Mouse (Mus musculus): ENCODE results near the gene Nipsnap3a.
A peak's percentile ranks its signal among the peaks of the same experiment; 100 is the strongest.

Gene Nipsnap3a

DNA sequence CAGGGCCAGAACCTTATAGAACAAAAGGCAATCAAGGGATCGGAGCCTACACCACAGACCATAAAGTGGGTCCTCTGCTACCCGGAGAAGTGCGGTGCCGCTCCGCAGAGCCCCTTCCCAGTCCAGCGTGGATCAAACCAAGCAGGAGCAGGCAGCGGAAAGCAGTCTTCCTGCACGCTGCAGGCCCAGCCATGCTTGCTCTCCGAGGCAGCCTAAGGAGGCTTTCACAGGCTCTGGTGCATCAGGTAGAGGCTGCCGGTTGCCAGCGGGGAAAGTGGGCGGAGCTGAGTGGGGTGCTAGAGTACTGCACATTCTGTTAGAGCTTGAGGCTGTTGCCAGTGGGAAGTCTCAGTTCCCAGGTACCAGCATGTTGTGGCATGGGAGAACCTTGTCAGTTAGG, at the start of gene Nipsnap3a:
TSS of gene Nipsnap3a (plus strand) at position 25 of the 400 bp plus-strand sequence.
- peak in 1 of 2 experiments; percentile 1 for DNase-seq

- DNase-seq = no peak
Observed at GRCm38 (mm10) chr4:52946665-52947064, 42.4 kb upstream of the Nipsnap3a start.

- no peak for DNase-seq
Observed at GRCm38 (mm10) chr4:52949005-52949404, 40.1 kb upstream of the Nipsnap3a start.

DNA sequence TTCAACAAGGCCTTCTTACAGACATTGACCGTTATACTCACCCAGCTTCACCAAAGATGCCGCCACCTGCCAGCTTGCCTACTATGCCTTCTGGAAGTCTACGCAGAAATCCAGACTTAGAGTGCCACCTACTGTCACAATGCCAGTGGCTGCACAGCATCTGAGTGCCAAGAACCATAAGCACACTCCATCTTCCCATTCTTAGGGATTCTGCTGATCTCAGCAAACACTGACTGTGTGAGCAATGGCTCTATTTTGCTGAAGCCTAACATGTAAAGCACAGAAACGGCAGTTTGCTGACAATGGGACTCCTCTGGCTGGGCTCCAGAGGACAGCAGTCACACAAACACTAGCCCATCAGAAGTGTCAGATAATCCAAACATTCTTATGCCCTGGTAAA, 30.4 kb upstream of the Nipsnap3a start:
- DNase-seq = no peak

DNA sequence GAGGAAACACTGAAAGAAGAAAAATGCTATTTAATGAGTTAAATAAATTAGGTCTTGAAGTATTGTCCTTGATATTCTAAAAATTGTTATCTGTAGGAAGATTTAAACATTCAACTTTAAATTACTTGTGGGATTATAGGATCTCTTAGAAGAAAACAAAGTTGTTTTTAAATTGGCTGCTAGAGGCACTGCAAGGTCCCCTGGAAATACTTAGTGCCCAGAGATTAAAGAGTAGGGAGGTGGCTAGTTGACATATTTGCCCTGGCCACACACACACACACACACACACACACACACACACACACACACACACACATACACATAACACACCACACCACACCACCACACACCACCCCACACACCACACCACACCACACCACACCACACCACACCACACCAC, 24.8 kb upstream of the Nipsnap3a start, which contains the start of gene Olfr270:
TSS of gene Olfr270 (plus strand) at position 301 of the 400 bp plus-strand sequence.
- no peak for DNase-seq

GRCm38 (mm10) chr4:52985216-52985615, 3.9 kb upstream of the Nipsnap3a start:
- no peak for DNase-seq

DNA sequence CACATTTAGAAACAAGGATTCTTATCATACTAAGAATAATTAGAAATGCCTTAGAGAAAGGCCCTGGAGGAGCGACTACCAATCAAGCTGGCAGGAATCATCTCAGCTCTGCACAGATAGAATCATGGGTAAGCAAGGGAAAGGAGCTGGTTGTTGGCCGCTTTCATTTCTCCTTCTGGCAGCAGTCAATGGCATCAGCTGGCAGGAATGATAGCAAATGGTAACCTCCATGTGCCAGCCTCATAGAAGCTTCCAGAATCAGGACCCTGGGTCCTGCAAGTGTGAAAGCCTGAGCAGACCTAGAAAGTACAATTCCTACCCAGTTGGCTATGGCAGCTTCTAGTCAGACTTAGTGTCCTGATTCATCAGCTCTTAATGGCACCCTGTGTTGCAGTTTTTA, 2.8 kb upstream of the Nipsnap3a start:
- DNase-seq = no peak

DNA sequence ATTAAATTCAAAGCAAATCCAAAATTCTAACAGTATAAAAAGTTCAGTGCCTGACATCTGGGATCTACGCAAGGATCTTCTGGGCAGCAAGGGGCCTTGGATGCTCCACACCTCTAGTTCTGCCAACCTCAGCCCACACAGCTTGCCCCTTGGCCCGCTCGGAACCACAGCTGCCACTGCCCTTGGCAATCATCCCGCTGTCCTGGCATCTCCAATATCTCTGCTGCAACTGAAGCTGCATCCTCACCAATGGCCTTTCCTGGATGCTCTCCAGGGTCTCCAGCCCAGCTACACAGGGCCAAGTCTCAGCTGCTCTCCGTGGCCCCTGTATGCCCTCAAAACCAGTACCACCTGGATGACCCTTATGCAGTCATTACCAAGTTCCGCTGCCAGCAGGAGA, 10.4 kb downstream of the Nipsnap3a start:
- no peak for DNase-seq

GRCm38 (mm10) chr4:53000154-53000553, 11.1 kb downstream of the Nipsnap3a start:
- no peak for DNase-seq

GRCm38 (mm10) chr4:53009183-53009582, 20.1 kb downstream of the Nipsnap3a start:
- DNase-seq = no peak

DNA sequence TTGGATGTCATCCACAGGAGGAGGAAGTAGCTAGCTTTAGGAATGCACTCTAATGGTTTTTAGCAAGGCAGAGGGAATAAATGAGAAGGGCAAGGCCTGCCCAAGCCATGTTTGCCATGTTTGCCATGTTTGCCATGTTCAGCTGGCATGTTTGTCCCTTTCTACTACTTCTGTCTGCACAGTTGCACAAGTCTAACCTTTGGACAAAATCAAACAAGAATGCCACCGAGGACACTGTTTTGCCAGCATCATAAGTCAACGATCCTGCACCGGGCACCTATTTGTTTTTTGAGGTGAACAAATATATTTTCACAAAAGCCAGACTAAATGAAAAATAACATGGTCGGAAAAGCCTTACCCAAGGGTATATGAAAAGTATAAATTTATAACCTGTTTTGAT, 20.8 kb downstream of the Nipsnap3a start:
- no peak for DNase-seq

DNA sequence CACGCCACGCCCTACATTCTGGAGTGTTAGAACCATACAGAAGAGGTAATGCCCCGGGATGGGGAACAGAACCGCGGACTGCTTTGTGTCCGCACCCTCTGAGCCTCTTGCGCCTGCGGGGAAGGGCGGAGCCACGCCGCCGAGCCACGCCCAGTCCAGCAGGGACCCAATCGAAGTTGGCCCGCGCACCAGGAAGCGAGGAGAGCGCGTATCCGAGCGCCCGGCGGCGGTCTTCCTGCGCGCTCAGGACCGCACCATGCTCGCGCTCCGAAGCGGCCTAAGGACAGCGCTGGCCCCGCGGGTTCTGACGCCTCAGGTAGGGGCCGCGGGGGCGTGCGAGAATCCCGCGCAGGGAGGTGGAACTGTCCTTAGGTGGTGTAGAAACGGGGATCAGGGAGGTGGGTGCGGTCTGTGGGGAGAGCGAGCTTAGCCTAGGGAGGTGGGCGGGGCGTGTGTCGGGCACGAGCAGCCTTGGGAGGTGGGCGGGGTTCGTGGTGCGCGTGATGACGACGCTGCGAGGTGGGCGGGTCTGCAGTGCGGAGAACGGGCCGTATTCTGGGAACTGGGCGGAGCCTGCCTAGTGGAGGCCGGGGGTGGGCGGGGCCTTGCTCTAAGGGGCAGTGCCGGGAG, 22.8 kb downstream of the Nipsnap3a start, which contains the start of gene Nipsnap3b:
TSS of gene Nipsnap3b (plus strand) at position 149 of the 630 bp plus-strand sequence.
- peak; percentile 96 to 97 for DNase-seq

DNA sequence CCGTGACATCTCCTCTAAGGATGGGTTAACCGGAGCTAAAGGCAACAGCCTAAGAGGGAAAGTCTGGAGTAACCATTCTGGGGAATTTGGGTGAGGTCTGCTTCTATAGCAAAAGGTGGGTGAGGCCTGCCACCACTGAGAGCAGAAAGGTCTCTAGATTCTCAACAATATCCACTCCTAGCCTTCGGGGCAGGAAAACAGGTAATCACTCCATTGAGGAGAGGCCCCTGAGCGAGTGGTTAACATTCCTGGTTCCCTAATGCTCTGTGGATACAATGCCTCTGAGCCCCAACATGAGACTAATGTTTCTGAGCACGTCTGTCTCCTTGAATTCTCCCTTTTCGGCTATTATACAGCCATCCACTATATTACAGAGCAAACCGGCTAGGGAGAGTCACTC, 25.3 kb downstream of the Nipsnap3a start:
- DNase-seq = no peak

GRCm38 (mm10) chr4:53015024-53015423, 26.0 kb downstream of the Nipsnap3a start:
- DNase-seq = no peak

GRCm38 (mm10) chr4:53018392-53018791, 29.3 kb downstream of the Nipsnap3a start:
- no peak for DNase-seq

DNA sequence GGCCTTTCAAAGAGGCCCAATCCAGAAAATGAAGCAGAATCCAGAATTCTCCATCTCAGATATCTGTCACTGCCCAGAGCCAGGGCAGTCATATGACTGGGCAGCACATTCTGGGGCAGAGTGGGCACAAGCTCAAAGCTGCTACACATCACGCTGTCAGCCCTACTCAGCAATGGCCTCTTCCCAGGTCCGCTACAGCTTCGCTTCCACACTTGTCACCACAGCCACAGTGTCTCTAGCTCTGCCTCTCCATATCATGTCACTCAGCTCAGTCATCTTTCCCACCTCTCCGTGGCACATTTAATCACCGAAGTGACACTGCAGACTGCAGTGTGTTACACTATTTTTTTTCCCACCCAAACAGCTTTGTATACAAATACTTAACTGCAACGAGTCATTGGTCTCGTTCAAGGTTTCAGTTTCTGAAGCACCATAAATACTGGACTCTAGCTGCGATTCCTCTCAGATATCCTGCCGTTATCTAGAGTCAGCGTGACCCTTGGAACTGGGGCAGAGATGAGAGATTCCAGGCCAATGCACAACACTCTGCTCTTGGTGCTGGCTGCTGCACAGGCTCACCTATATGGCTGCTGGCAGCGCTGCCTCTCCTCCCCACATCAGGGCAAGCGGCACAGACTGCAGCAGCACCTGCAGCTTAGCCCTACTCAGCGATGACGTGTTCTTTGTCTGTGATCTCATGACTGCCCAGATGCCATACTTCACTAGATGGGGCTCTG, 34.3 kb downstream of the Nipsnap3a start:
- DNase-seq = no peak

GRCm38 (mm10) chr4:53024397-53024796, 35.3 kb downstream of the Nipsnap3a start:
- DNase-seq = no peak

DNA sequence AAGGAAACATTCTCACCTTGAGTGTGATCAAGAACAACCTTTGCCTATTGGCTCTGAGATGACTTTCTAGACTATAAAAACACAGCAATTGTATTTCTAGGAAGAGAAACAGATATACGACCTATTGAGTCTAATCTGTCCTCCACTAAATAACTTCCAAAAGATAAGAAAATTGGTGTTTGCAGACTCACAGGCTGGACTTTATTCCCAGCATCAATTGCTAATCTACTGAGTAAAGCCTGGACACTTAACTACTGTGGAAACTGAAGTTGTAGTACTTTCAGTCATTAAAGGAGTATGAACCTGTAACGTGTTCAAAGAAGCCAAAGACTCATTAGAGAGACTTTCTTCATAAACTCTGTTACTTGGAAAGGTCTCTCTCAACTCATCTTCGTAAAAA, 38.7 kb downstream of the Nipsnap3a start:
- DNase-seq = no peak

GRCm38 (mm10) chr4:53030326-53030948, 41.4 kb downstream of the Nipsnap3a start:
- DNase-seq = no peak

DNA sequence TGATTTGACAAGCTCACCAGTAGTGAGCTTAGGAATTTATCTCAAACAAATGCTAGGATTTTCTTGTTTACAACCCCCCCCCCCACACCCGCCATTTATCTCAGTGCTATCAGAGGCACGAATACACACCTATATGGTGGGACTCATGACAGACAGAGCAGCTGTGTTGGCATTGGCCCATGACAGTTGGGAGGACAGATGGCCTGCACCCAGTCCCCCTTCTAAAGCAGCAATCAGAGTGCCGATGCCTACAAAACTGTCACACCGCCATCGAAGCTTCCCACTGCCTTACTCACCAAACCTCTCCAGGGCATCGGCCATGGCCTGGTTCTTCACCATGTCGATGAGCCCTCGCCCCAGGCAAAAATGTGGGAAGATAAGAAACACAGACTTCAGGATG, 54.7 kb downstream of the Nipsnap3a start:
- DNase-seq = no peak

DNA sequence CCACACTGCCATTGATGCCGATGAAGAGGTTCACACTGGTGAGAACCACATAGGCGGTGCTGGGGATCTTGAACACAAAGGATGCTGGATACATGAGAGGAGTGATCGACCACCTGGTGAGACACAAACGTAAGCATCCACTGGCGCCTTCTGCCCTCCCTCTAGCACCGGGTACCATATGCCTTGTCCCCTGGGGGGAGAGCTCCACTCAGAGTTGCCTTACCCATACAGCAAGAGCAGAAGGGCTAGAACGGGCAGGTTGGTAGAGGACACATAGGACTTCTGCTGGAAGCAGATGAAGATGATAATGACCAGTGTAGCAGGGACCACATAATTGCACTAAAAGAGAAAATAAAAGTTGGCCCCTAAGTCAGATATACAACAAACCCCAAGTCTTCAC, 56.7 kb downstream of the Nipsnap3a start:
- DNase-seq = no peak

DNA sequence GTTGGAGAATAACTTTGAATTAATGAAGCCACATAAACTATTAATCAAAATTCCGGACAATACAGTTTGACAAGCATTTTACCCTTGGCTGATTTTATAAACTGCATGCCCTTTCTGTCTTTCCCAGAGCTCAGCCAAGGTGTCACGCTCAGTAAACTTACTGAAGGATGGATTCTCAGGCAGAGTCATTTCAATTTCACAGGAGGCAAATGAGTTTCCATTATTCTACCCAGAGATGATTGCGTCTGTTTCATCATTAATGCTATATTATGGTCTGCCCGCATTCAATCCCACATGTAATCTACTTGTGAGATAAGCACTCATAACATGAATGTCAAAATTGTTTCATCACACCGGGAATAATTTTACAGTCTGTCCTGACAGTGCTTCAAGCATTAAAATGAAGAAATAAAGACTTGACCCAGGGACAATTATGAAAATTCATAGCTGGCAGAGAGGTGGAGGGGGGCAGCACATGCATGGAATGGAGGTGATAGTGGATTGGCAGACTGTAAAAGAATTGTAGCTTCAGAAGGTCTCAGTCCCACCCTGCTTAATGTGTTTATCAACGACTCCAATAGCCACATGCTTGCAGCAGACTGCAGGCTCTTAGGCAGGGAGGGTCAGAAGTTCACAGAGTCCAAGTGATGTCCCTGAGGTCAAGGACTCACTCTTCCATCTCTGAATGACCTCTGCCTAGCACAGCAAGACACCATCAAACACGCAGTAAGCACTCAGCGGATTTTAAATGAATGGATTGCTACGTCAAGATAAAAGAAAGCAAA, 57.4 kb downstream of the Nipsnap3a start:
- no peak for DNase-seq
